14 mouse cellular contexts compared by ENCODE assay signal in genomic region chr5:129456579-129457140, GRCm38 (mm10). TPM values are rescaled to one million over a fixed set of nuclear protein-coding genes. Genes with fewer than 3 reads are reported as not detected.
A peak's percentile ranks its signal among the peaks of the same experiment; 100 is the strongest.
DNase-seq lines count a peak whose midpoint lies in the region; TF ChIP-seq lines count a peak whose summit lies in the region.
"Had no signal": no experiment of that assay in that cellular context is flagged by ENCODE, and none has a peak within 500 bp of the region (broad histone marks: within the 10 kb centered on the region; RNA-seq: fewer than 3 reads in every experiment).

No protein-coding gene starts in this region.

- H3K27me3 ChIP-seq in cerebellum, adult 2 months (ENCODE audit: control insufficient read depth, insufficient read depth, low read length), result no peaks in the 10 kb centered on the region

- peak in 1 of 2 experiments; percentile 26 for DNase-seq in cerebellum, adult 2 months
- DNase-seq in cerebellum, adult 8-10 months, result no peak
- no peak for DNase-seq in layer of hippocampus, adult 2 months (ENCODE audit: low spot score in 2 of 2)
- no peak for DNase-seq in layer of hippocampus, postnatal 25 days (ENCODE audit: extremely low spot score in 1 of 2, low spot score in 1 of 2)
- DNase-seq in 416B (ENCODE audit: low read depth), result peak; percentile 3
- no peak for DNase-seq in brain, embryonic 14.5 days (ENCODE audit: low read depth)
- DNase-seq in frontal cortex, postnatal 36 days (ENCODE audit: low spot score in 2 of 2), result no peak
- DNase-seq in ovary, postnatal 36 days (ENCODE audit: low spot score), result no peak
- DNase-seq: adrenal gland, postnatal 36 days; gastrocnemius, postnatal 14 days; kidney, adult 11 months; right cerebral cortex, postnatal 4 days had no signal

- H3K27ac ChIP-seq in cerebellum, adult 2 months (ENCODE audit: insufficient read depth, low read length), result peak overlapping the region; percentile 62
- H3K27ac ChIP-seq in layer of hippocampus, adult 2 months, result peak overlapping the region; percentile 43; the same call in 1 of the 2 replicates

- peak; percentile 22; the same call in 1 of the 2 replicates for TF ChIP-seq CTCF in cerebellum, adult 2 months (IDR thresholded peaks at IDR 0.05; ENCODE audit: borderline replicate concordance, insufficient read depth, low read depth, low read length)
- peak; percentile 67 for TF ChIP-seq CTCF in layer of hippocampus, adult 2 months (conservative IDR thresholded peaks at IDR 0.05)
- TF ChIP-seq CTCF in brain, embryonic 14.5 days (IDR thresholded peaks at IDR 0.05; ENCODE audit: borderline replicate concordance, extremely low read depth, insufficient read depth, insufficient read length), result peak; percentile 7; the same call in 1 of the 2 replicates

- H3K4me3 ChIP-seq in cerebellum, adult 2 months (replicated peaks; ENCODE audit: insufficient read depth, low read depth, low read length), result no peak overlapping the region
- no peak overlapping the region for H3K4me3 ChIP-seq in layer of hippocampus, adult 2 months
- H3K4me3 ChIP-seq: forebrain, embryonic 10.5 days; myocyte had no signal

- no peak for TF ChIP-seq POLR2A in cerebellum, adult 2 months (IDR thresholded peaks at IDR 0.05; ENCODE audit: borderline replicate concordance, insufficient read depth, low read length)
- no peak for TF ChIP-seq POLR2A in brain, embryonic 14.5 days (IDR thresholded peaks at IDR 0.05; ENCODE audit: borderline replicate concordance, extremely low read depth, insufficient read depth, insufficient read length, poor library complexity, severe bottlenecking)

- H3K4me1 ChIP-seq in cerebellum, adult 2 months (ENCODE audit: control insufficient read depth, insufficient read depth, low read length), result peaks cover 48% of the 10 kb centered on the region

- 68% methylated on average over 9 of the region's 9 CpGs for WGBS in cerebellum, adult 2 months

RNA-seq across cellular contexts. Expression of gene Sfswap, which starts 44.4 kb away (rescaled TPM):
- polyA plus RNA-seq in cerebellum, adult 2 months (2012; rRNA removed), result 191 and 194 TPM in 2 replicates
- 100 to 1,000 TPM; 129 to 147 TPM for total RNA-seq in layer of hippocampus, adult 2 months (2021)
- 100 to 1,000 TPM; 100 to 139 TPM for total RNA-seq in layer of hippocampus, postnatal 25 days (2021)
- polyA plus RNA-seq in brain, embryonic 14.5 days (2012; rRNA removed), result 199 and 207 TPM in 2 replicates

Comparison
In these comparisons a context has a peak if more than half of its experiments do, and no peak if none do; other contexts are left out.
1. CTCF ChIP-seq: peak in every context shown above with its lines; median percentile 67 in layer of hippocampus, adult 2 months; 22 in cerebellum, adult 2 months; 7 in brain, embryonic 14.5 days.